Mouse (Mus musculus) neural tube, embryonic 12.5 days (tissue): Measurements from ENCODE around the gene Rag1. TPM values are rescaled to one million over a fixed set of nuclear protein-coding genes. Genes with fewer than 3 reads are reported as not detected.
A peak's percentile ranks its signal among the peaks of the same experiment; 100 is the strongest.

Source experiments
- ATAC-seq: fragments of 200-750 bp; cut with Nextera tagmentation; 2 replicates; pipeline ENCODE4 v1.8.0; 2017; ENCODE audit warnings: low read depth, mild to moderate bottlenecking, moderate TSS enrichment, moderate library complexity; ENCODE audit not compliant: low FRiP score
- H3K27ac ChIP-seq: fragments of 300-500 bp; sonication (generic); 2 replicates; pipeline ENCODE4 v1.5.1; 2016
- H3K27me3 ChIP-seq: fragments of 300-500 bp; sonication (generic); replicated peaks from 2 replicates; pipeline ENCODE4 v1.6.1; 2016; ENCODE audit warnings: mild to moderate bottlenecking
- H3K36me3 ChIP-seq: fragments of 300-500 bp; sonication (generic); 2 replicates; pipeline ENCODE4 v1.6.1; 2016; ENCODE audit warnings: mild to moderate bottlenecking
- H3K4me1 ChIP-seq: fragments of 300-500 bp; sonication (generic); 2 replicates; pipeline ENCODE4 v1.6.1; 2016
- H3K4me2 ChIP-seq: fragments of 300-500 bp; sonication (generic); replicated peaks from 2 replicates; pipeline ENCODE4 v1.6.1; 2016; ENCODE audit warnings: mild to moderate bottlenecking
- H3K4me3 ChIP-seq: fragments of 300-500 bp; sonication (generic); 2 replicates; pipeline ENCODE4 v1.5.1; 2016
- H3K9ac ChIP-seq: fragments of 300-500 bp; sonication (generic); 2 replicates; pipeline ENCODE4 v1.6.1; 2016; ENCODE audit warnings: mild to moderate bottlenecking
- H3K9me3 ChIP-seq: fragments of 300-500 bp; sonication (generic); 2 replicates; pipeline ENCODE4 v1.6.1; 2016; ENCODE audit warnings: mild to moderate bottlenecking
- WGBS: fragments of 180-500 bp; shearing (Covaris S2); methylation state at CpG from one replicate; pipeline ENCODE4 v1.1.7; 2016; 5-methylcytosine and 5-hydroxymethylcytosine counted together
- polyA plus RNA-seq: library from polyadenylated mRNA; unstranded; fragments of >200 nt; fragmentation: Nextera tagmentation; extraction: Ambion mirVana; gene quantifications from 2 replicates; pipeline ENCODE4 v1.2.1, GENCODE M21; 2016

The Rag1 gene
- polyA plus RNA-seq, 1 experiment from 2014 or later = 0.10 TPM

DNA sequence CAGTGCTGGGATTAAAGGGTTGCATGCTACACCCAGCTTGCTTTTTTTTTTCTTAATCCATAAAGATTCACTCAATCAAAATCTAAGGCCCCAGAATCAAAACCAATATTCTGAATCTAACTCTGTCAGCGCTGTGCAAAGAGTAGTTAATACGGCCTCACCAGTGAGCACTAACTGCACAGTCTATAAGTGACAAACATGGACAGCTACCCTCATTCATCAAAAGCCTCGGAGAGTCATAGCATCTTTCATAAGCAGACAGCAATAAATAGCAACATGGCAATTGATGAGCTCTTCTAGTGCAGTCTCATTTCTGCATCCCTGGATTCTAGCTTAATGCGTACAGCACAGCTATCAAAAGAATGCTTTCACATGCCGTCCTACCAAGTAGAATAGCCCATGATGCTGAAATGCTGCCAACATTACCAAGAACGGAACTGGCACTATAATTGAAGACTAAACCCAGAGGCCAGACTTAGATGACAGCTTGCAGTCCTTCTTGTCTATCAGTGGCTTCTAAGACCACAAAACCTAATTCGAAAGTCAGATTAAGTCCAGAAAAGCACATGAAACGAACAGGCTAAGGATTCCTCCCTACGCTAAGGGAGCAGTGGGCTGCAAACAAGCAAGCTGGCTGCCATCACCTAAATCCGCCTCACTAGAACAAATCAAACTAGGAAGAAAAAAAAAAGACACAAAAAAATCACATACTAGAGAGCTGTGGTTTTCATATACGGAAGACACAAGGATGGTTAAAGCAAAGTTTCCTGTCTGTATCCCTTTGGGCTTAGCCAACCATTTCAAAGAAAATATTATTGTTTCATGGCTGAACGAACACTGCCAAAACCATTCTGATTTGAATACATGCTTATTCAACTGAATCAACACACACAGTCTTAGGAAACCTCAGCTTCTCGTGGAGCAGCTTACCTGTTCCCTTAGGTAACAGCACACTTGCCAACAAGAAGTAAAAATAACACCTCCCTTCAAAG lies 50.8 kb downstream of the Rag1 start:
- no peak overlapping the region for H3K27ac ChIP-seq
- H3K36me3 ChIP-seq = no peaks in the 10 kb centered on the region
- no peak overlapping the region for H3K9ac ChIP-seq
- no peaks in the 10 kb centered on the region for H3K9me3 ChIP-seq
- WGBS = 67% methylated on average over 13 of the region's 13 CpGs
- peaks cover 12% of the 10 kb centered on the region for H3K4me1 ChIP-seq
- ATAC-seq = no peak
- no peak overlapping the region for H3K4me2 ChIP-seq
- no peaks in the 10 kb centered on the region for H3K27me3 ChIP-seq
- no peak overlapping the region for H3K4me3 ChIP-seq

DNA sequence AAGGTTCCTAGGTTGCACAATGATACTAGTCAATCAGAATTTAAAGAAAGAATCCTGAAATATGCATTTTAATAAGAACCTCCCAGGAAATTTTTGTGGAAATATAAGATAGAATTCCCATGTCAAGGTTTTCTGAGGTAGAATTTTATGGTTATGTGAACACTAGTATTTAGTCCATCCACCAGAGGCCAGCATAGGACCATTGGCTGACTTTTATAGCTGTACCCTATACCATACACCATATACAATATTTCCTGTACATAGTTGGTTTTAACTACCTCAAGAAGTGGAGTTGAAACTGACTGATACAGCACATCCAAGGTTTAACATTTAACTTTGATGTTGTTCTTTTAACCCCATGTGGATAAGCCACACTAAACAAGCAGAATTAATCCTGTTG lies 52.1 kb downstream of the Rag1 start:
- no peak overlapping the region for H3K9ac ChIP-seq
- peaks cover 25% of the 10 kb centered on the region for H3K4me1 ChIP-seq
- H3K36me3 ChIP-seq = no peaks in the 10 kb centered on the region
- no peak for ATAC-seq
- no peak overlapping the region for H3K27ac ChIP-seq
- H3K4me3 ChIP-seq = no peak overlapping the region
- H3K9me3 ChIP-seq = no peaks in the 10 kb centered on the region
- H3K27me3 ChIP-seq = no peaks in the 10 kb centered on the region
- H3K4me2 ChIP-seq = no peak overlapping the region

DNA sequence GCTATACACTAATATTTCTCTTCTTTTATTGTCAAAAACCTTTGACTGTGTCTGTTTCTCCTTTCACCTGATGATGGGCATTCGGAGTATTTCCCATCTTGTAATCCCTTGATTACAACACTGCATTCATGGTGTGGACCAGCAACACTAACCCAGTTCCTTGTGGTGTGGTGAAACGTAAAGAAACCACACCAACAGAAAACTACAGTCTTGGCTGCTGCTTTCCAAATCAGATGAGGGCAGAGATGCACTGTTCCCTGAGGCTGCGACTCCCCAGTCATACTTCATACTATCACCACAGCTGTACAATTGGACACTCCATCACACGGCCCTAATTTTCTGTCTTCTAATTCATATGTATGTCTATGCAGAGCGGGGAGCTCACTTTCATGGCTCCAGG lies 54.6 kb downstream of the Rag1 start:
- WGBS = 79% methylated on average over 5 of the region's 5 CpGs
- H3K27me3 ChIP-seq = no peaks in the 10 kb centered on the region
- no peaks in the 10 kb centered on the region for H3K36me3 ChIP-seq
- no peak overlapping the region for H3K4me3 ChIP-seq
- no peak overlapping the region for H3K4me2 ChIP-seq
- no peaks in the 10 kb centered on the region for H3K9me3 ChIP-seq
- H3K4me1 ChIP-seq = peaks cover 40% of the 10 kb centered on the region
- no peak overlapping the region for H3K9ac ChIP-seq
- H3K27ac ChIP-seq = no peak overlapping the region
- no peak for ATAC-seq

DNA sequence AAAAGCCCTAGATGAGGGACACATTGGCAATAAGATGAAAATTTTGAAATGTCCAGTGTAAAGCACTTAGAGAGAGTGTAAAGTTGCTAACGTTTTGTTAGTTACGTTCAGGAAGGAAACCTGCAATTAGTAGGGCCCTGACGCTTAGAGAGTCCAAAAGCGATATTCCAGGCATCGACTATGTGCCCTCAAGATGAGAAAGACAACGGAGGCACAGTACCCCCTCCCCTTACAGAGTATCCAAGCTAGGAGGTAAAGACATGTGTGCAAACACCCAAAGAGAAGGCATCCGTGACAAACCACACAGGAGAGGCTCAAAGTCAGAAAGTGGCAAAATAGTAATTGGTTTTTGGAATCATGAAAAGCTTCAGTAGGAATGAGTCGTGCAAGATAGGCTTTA lies 56.4 kb downstream of the Rag1 start:
- Histone ChIP-seq H3K9ac (no peak overlapping the region), H3K4me1 (peaks cover 32% of the 10 kb centered on the region), H3K27me3 (no peaks in the 10 kb centered on the region), H3K4me2 (peak overlapping the region; percentile 22; the same call in 1 of the 2 replicates), H3K27ac (peak overlapping the region; percentile 27; the same call in 1 of the 2 replicates), H3K9me3 (no peaks in the 10 kb centered on the region), H3K4me3 (no peak overlapping the region), H3K36me3 (no peaks in the 10 kb centered on the region)
- ATAC-seq = peak; percentile 34
- WGBS = 28% methylated on average over 8 of the region's 8 CpGs

DNA sequence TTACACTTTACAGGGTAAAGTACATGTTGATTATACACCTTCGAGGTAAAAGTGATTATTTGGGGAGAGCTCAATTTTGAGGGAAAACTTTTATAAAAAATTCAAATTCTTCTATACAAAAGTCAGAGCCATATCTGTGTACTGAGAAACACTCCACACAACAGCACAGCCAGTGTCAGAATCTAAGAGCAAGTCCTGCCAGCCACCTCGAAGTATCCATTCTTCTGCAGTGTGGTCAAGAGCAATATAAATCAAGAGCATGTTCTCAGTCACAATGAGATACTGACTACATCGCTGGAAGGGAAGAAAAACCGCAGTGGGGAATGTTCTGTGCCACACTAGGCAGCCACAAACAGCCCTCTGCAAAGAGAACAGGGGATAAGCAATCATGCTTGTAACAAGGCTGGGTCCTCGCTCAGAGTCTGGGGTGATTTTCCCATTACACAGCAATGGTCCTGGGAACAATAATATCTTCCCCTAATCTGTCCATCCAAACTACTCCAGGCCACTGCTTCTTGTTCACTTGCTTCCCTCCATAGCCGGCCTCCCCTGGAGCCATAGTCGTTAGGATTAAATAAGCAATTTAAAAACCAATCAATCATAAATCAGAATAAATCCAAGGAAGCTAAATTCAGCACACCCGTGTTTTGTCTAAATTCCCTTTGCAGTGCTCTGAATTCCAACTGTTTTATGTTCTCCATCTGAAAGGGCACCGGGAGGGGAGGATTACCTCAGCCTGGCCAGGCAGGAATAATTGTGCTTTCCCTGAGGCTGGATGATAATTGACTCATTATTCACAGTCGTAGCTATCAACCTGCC lies 57.1 kb downstream of the Rag1 start:
- ATAC-seq = peak; percentile 86
- no peak overlapping the region for H3K4me3 ChIP-seq
- no peak overlapping the region for H3K9ac ChIP-seq
- peaks cover 32% of the 10 kb centered on the region for H3K4me1 ChIP-seq
- peak overlapping the region; percentile 29; the same call in 1 of the 2 replicates for H3K27ac ChIP-seq
- H3K27me3 ChIP-seq = no peaks in the 10 kb centered on the region
- H3K36me3 ChIP-seq = no peaks in the 10 kb centered on the region
- H3K4me2 ChIP-seq = peak overlapping the region; percentile 31
- no peaks in the 10 kb centered on the region for H3K9me3 ChIP-seq
- WGBS = 9% methylated on average over 10 of the region's 10 CpGs

DNA sequence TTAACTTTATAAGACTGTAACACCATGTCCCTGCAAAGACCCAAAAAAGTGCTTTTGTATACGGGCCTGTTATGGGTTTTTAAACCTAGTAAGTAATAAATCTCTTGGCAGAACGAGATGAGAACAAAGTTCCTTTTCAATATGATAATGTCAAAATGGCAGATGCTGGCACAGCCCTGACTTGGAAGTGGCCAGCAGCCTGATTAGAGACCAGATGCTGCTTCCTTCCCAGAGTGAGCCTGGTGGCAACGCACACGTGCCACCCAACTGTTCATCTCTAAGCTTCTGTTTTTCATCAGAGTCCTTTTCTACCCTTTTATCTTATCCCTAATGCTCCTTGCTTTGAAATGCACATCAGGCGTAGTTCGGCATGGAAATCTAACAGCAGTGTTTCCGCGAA lies 57.9 kb downstream of the Rag1 start:
- H3K4me2 ChIP-seq = no peak overlapping the region
- ATAC-seq = 0 out of 2 replicates have a peak, but pooled peaks have one; percentile 30
- no peaks in the 10 kb centered on the region for H3K9me3 ChIP-seq
- no peaks in the 10 kb centered on the region for H3K36me3 ChIP-seq
- H3K27ac ChIP-seq = no peak overlapping the region
- no peak overlapping the region for H3K4me3 ChIP-seq
- H3K27me3 ChIP-seq = no peaks in the 10 kb centered on the region
- WGBS = 39% methylated on average over 8 of the region's 8 CpGs
- H3K4me1 ChIP-seq = peaks cover 32% of the 10 kb centered on the region
- H3K9ac ChIP-seq = no peak overlapping the region

Other genes starting within 250 kb of the Rag1 start
- not detected in 2 replicates for gene Rag2, start 24.8 kb downstream of the Rag1 start, polyA plus RNA-seq
- 55.7 and 63.8 TPM in 2 replicates for gene B230118H07Rik, start within 50 bp of the Rag1 start, polyA plus RNA-seq
- gene Traf6, start 28.9 kb upstream of the Rag1 start, polyA plus RNA-seq = 11.5 and 13.7 TPM in 2 replicates
- 8.5 and 9.4 TPM in 2 replicates for gene Prr5l, start 233.5 kb upstream of the Rag1 start, polyA plus RNA-seq
- 83.0 and 86.0 TPM in 2 replicates for gene Commd9, start 236.7 kb upstream of the Rag1 start, polyA plus RNA-seq